7 mouse cellular contexts compared by ENCODE assay signal in genomic region chr9:37147359-37147685, GRCm38 (mm10). TPM values are rescaled to one million over a fixed set of nuclear protein-coding genes. Genes with fewer than 3 reads are reported as not detected.
A peak's percentile ranks its signal among the peaks of the same experiment; 100 is the strongest.
DNase-seq lines count a peak whose midpoint lies in the region; ATAC-seq and TF ChIP-seq lines count a peak whose summit lies in the region.

TSS of gene Pknox2 (minus strand) at chr9:37147407.

- peak; percentile 87 for DNase-seq in adrenal gland, postnatal 14 days
- DNase-seq in gastrocnemius, postnatal 36 days = peak; percentile 62 to 81
- no peak for DNase-seq in intestine, embryonic 14.5 days (ENCODE audit: low spot score)
- peak in 1 of 2 experiments; percentile 91 for DNase-seq in left cerebral cortex, postnatal 25 days (ENCODE audit: low spot score in 2 of 2)
- peak; percentile 49 for DNase-seq in splenic B cell, adult 2 months (ENCODE audit: low read depth, low spot score)

- intact Hi-C loops in gastrocnemius, postnatal 36 days (cut with DNase I) = loop anchor here (2.0 to 5.0 kb wide), 4 partner anchors 27 to 250 kb away; no protein-coding TSS in a partner anchor
- intact Hi-C loops in left cerebral cortex, postnatal 25 days (cut with DNase I) = loop anchor here (1.0 to 5.0 kb wide), 5 partner anchors 93 to 250 kb away; no protein-coding TSS in a partner anchor

- peak within 1 kb of the TSS; percentile 78 for H3K4me2 ChIP-seq in intestine, embryonic 14.5 days (ENCODE audit: low read length)

- H3K27me3 ChIP-seq in intestine, embryonic 14.5 days (replicated peaks; ENCODE audit: control insufficient read depth, insufficient read depth, low read length) = 0 out of 2 replicates have a peak, but pooled peaks cover 6% of the 10 kb centered on the region
- H3K27me3 ChIP-seq in splenic B cell, adult 2 months (ENCODE audit: control insufficient read depth, insufficient read depth, low read length, poor library complexity, severe bottlenecking) = no peaks in the 10 kb centered on the region; the same call in 1 of the 2 replicates

- H3K9me3 ChIP-seq in intestine, embryonic 14.5 days (ENCODE audit: control insufficient read depth, low read length) = no peaks in the 10 kb centered on the region

- H3K4me1 ChIP-seq in cortical plate, adult 2 months (ENCODE audit: control insufficient read depth, insufficient read depth, low read length) = no peaks in the 10 kb centered on the region; the same call in 1 of the 2 replicates
- H3K4me1 ChIP-seq in intestine, embryonic 14.5 days (replicated peaks; ENCODE audit: control insufficient read depth, insufficient read depth, low read length) = peaks cover 21% of the 10 kb centered on the region

- 2% methylated on average over 9 of the region's 13 CpGs for WGBS in intestine, embryonic 14.5 days

- peak; percentile 85 for ATAC-seq in intestine, embryonic 14.5 days (replicated peaks; ENCODE audit: low FRiP score, low TSS enrichment, low read depth)
- ATAC-seq in megakaryocyte-erythroid progenitor cell, adult 5-6 weeks (replicated peaks; ENCODE audit: low FRiP score, low TSS enrichment, poor library complexity, severe bottlenecking) = peak; percentile 60

- peak within 1 kb of the TSS; percentile 92 for H3K9ac ChIP-seq in intestine, embryonic 14.5 days (ENCODE audit: low read length)

- TF ChIP-seq CTCF in cortical plate, adult 2 months (IDR thresholded peaks at IDR 0.05; ENCODE audit: extremely low read depth, insufficient read depth, low read length) = peak; percentile 68

- TF ChIP-seq POLR2A in cortical plate, adult 2 months (IDR thresholded peaks at IDR 0.05; ENCODE audit: extremely low read depth, insufficient read depth, low read length) = no peak

- peak within 1 kb of the TSS; percentile 82 for H3K4me3 ChIP-seq in cortical plate, adult 2 months (ENCODE audit: insufficient read depth, low read length)
- peak within 1 kb of the TSS; percentile 61 for H3K4me3 ChIP-seq in intestine, embryonic 14.5 days (ENCODE audit: low read depth, low read length)

- peak within 1 kb of the TSS; percentile 98 for H3K27ac ChIP-seq in cortical plate, adult 2 months (ENCODE audit: insufficient read depth, low read length)
- peak within 1 kb of the TSS; percentile 97 for H3K27ac ChIP-seq in intestine, embryonic 14.5 days (ENCODE audit: low read depth)

- no peaks in the 10 kb centered on the region for H3K36me3 ChIP-seq in intestine, embryonic 14.5 days (ENCODE audit: control insufficient read depth, insufficient read depth, low read length)
- no peaks in the 10 kb centered on the region for H3K36me3 ChIP-seq in splenic B cell, adult 2 months (ENCODE audit: control insufficient read depth, insufficient read depth, low read length, poor library complexity, severe bottlenecking)

RNA-seq across cellular contexts. Expression of gene Pknox2, which starts in this region (rescaled TPM):
- 2.5 and 3.4 TPM in 2 replicates for total RNA-seq in adrenal gland, postnatal 14 days (2021)
- 80.9 and 84.4 TPM in 2 replicates for polyA plus RNA-seq in cortical plate, adult 2 months (2012; rRNA removed)
- total RNA-seq in gastrocnemius, postnatal 36 days (2021) = 10 to 100 TPM; 31.1 to 43.3 TPM
- 8.8 and 9.6 TPM in 2 replicates for polyA plus RNA-seq in intestine, embryonic 14.5 days (2014; fragmentation: Nextera tagmentation; extraction: Ambion mirVana)
- 10 to 100 TPM; 76.7 to 78.9 TPM for total RNA-seq in left cerebral cortex, postnatal 25 days (2021)
- total RNA-seq in megakaryocyte-erythroid progenitor cell, adult 5-6 weeks (2014; fragmentation: Nextera tagmentation) = not detected in 2 replicates
- total RNA-seq in megakaryocyte-erythroid progenitor cell, adult 5-6 weeks (2017) = not detected in 2 replicates

Comparison
In these comparisons a context has a peak if more than half of its experiments do, and no peak if none do; other contexts are left out.
1. Peak in ATAC-seq in megakaryocyte-erythroid progenitor cell, adult 5-6 weeks; RNA of the gene not detected or under 1 TPM.